Mouse (Mus musculus): Measurements from ENCODE around the gene Erich6b.

Erich6b gene

DNA sequence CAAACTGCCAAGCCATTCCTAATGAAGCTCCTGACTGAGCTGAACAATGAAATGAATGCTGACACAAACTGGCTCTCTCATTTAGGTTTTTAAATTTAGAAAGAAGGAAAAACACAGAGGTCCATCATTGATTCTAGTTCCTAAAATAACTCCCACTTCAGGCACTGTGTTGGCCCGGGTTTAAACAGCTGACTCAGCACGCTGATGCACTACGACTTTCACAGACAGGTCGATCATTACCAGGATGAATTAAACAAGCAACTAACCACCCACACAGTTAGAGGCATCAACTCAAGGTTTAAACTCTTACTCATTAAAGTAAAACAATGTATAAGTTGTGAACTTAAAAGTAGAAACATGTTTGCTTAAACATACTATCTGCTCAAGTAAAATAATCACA, 64.6 kb downstream of the Erich6b start:
- DNase-seq (ENCODE audit: low spot score in 2 of 2), result no peak

DNA sequence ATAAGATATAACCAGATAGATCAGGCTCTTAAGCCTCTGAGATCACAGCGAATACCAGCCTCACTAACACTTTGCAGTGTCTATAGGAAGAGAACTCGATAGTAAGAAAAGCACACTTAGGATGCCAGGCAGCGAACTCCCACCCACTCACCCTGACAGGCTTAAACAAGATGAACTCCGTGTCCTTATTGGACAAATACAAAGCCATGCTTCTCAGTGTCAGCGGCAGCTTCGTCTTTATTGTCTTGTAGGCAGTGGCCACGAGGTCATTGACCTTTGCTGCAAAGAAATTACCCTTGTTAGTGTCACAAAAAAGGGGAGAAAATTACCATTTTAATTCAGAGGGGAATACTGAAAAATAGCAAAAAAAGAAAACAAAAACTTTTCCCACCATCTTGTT, 65.7 kb downstream of the Erich6b start:
- no peak for DNase-seq (ENCODE audit: low spot score in 2 of 2)

DNA sequence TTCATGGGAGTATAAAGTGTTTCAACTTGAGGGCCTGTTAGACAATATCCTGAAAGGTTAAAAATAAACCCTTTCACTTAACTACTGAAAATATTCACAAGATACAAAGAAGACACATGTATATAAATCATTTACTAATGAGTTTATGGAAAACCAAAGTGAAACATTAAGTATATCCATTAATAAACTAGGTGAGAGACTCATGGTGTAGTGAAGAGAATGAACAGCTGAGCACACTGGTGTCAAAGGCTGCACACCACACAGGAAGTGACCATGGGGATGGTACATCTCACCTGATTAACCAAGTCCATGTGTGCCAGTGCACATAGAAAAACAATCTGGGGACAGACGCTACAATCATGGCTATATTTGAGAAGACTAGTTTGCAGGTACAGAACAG, 66.9 kb downstream of the Erich6b start:
- DNase-seq (ENCODE audit: low spot score in 2 of 2), result no peak

GRCm38 (mm10) chr14:75711731-75712130, 69.7 kb downstream of the Erich6b start:
- DNase-seq (ENCODE audit: low spot score in 2 of 2), result no peak

DNA sequence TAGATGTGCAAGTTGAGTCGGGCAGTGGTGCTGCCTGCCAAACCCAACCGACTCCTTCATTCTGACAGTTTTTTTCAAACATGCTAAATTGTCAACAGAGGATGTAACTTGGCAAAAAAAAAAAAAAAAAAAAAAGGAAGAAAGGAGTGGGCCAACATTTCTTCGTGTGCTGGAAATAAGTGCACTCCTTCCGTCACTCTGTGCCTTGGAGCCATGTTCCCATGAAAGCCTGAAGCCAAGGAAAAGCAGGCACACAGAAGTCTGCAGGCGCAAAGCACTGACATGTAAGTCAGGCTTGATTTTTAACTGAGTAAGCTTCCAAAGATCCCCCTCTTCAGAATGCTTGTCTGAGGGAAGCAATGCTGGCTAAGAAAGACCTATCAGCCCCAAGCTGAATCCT, 70.6 kb downstream of the Erich6b start:
- no peak for DNase-seq (ENCODE audit: low spot score in 2 of 2)

GRCm38 (mm10) chr14:75713661-75714060, 71.6 kb downstream of the Erich6b start:
- DNase-seq (ENCODE audit: low spot score in 2 of 2), result no peak

DNA sequence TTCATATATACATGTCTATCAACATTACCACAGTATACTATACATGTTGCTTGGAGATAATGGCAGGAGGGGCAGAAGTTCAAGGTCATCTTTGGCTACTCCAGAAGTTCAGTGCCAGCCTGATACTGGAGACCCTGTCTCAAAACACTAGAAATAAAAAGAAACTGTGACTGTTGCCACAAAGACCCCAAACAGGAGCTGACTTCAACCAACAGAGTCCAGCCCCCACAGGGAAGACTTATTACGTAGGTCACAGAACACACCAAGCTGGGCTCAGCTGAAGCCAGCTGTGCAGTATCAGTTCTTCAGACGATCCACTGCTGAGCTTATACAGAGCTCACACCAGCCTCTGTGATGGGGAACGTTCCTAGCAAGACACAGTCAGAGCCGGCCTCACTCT, 74.4 kb downstream of the Erich6b start:
- DNase-seq (ENCODE audit: low spot score in 2 of 2), result no peak
